Mouse (Mus musculus) heart, postnatal 0 days (tissue): ENCODE results near the gene Col6a3. TPM values are rescaled to one million over a fixed set of nuclear protein-coding genes. Genes with fewer than 3 reads are reported as not detected.

ENCODE experiments used
- ATAC-seq: fragments of 200-750 bp; cut with Nextera tagmentation; 2 replicates; pipeline ENCODE4 v1.8.0; 2017; ENCODE audit warnings: low read depth, moderate number of reproducible peaks, moderate library complexity; ENCODE audit not compliant: insufficient read depth
- DNase-seq: peaks from one replicate; pipeline ENCODE4 v3.0.0-alpha.2; 2016; ENCODE audit warnings: low spot score
- H3K27ac ChIP-seq: fragments of 300-500 bp; sonication (generic); 2 replicates; pipeline ENCODE4 v1.5.1; 2014; ENCODE audit warnings: low read depth, mild to moderate bottlenecking
- H3K27me3 ChIP-seq: fragments of 300-500 bp; sonication (generic); 2 replicates; pipeline ENCODE4 v1.6.1; 2014; ENCODE audit warnings: low read length, mixed read lengths; ENCODE audit not compliant: control insufficient read depth, insufficient read depth
- H3K36me3 ChIP-seq: fragments of 300-500 bp; sonication (generic); replicated peaks from 2 replicates; pipeline ENCODE4 v1.6.1; 2014; ENCODE audit warnings: low read length, mixed read lengths; ENCODE audit not compliant: control insufficient read depth, insufficient read depth
- H3K4me1 ChIP-seq: fragments of 300-500 bp; sonication (generic); 2 replicates; pipeline ENCODE4 v1.6.1; 2014; ENCODE audit warnings: antibody characterized with exemption; ENCODE audit not compliant: control insufficient read depth, insufficient read depth
- H3K4me2 ChIP-seq: fragments of 300-500 bp; sonication (generic); 2 replicates; pipeline ENCODE4 v1.6.1; 2014; ENCODE audit warnings: low read depth, mild to moderate bottlenecking, low read length, moderate library complexity
- H3K4me3 ChIP-seq: fragments of 300-500 bp; sonication (generic); 2 replicates; pipeline ENCODE4 v1.5.1; 2014; ENCODE audit warnings: low read depth, low read length
- H3K9ac ChIP-seq: fragments of 300-500 bp; sonication (generic); replicated peaks from 2 replicates; pipeline ENCODE4 v1.6.1; 2014; ENCODE audit warnings: low read depth, low read length, mixed read lengths
- H3K9me3 ChIP-seq: fragments of 300-500 bp; sonication (generic); replicated peaks from 2 replicates; pipeline ENCODE4 v1.6.1; 2016; ENCODE audit warnings: low read length; ENCODE audit not compliant: control insufficient read depth
- CTCF ChIP-seq: IDR thresholded peaks from 2 replicates; pipeline ENCODE4 v1.5.1; 2016; ENCODE audit warnings: antibody characterized with exemption, control low read depth, low read depth
- EP300 ChIP-seq: IDR thresholded peaks from 2 replicates; pipeline ENCODE4 v1.6.1; 2016; ENCODE audit warnings: antibody characterized with exemption, low read depth
- WGBS: fragments of 180-500 bp; shearing (Covaris S2); extraction: QIAGEN DNeasy Blood & Tissue Kit; methylation state at CpG from one replicate; pipeline ENCODE4 v1.1.7; 2014; 5-methylcytosine and 5-hydroxymethylcytosine counted together
- polyA plus RNA-seq: library from polyadenylated mRNA; unstranded; fragments of >200 nt; fragmentation: Nextera tagmentation; extraction: Ambion mirVana; gene quantifications from 2 replicates; pipeline ENCODE4 v1.2.1, GENCODE M21; 2015
- total RNA-seq: library from RNA; depleted of rRNA; stranded (reverse); fragments of >200 nt; gene quantifications from 2 replicates; pipeline ENCODE4 v1.2.3, GENCODE M21; 2014; ENCODE audit warnings: low replicate concordance

Col6a3 gene
- total and polyA plus RNA-seq, 2 experiments from 2014 or later, result 14.2 to 110 TPM

GRCm38 (mm10) chr1:90743941-90744386 lies 99.8 kb downstream of the Col6a3 start:
- H3K4me2 ChIP-seq, result peak overlapping the region; percentile 45; the same call in 1 of the 2 replicates
- ATAC-seq (no peak), DNase-seq (no peak)
- H3K9ac ChIP-seq, result peak overlapping the region; percentile 8; the same call in 1 of the 2 replicates
- H3K4me3 ChIP-seq, result no peak overlapping the region
- H3K36me3 ChIP-seq, result no peaks in the 10 kb centered on the region
- H3K4me1 ChIP-seq, result peaks cover 7% of the 10 kb centered on the region; the same call in 1 of the 2 replicates
- no peak overlapping the region for H3K27ac ChIP-seq
- 16% methylated on average over 14 of the region's 14 CpGs for WGBS
- TF ChIP-seq EP300, result no peak
- TF ChIP-seq CTCF, result no peak
- no peaks in the 10 kb centered on the region for H3K27me3 ChIP-seq
- no peaks in the 10 kb centered on the region for H3K9me3 ChIP-seq

DNA sequence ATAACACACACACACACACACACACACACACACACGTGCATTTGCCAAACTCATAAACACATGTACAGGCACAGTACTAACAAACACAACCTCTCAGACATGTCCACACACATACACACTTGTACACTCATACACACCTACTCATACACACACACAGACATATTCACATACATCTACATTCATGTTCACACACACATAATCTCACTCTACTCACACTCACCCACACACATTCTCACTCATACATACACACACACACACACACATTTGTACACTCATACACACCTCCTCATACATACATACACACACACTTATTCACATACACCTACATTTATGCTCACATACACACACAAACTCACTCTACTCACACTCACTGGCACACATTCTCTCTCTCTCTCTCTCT lies 100.3 kb downstream of the Col6a3 start:
- no peaks in the 10 kb centered on the region for H3K36me3 ChIP-seq
- peaks cover 7% of the 10 kb centered on the region; the same call in 1 of the 2 replicates for H3K4me1 ChIP-seq
- TF ChIP-seq CTCF (no peak), EP300 (no peak)
- H3K4me2 ChIP-seq, result no peak overlapping the region
- no peaks in the 10 kb centered on the region for H3K27me3 ChIP-seq
- ATAC-seq (no peak), DNase-seq (no peak)
- 73% methylated on average over 1 of the region's 1 CpGs for WGBS
- H3K27ac ChIP-seq, result no peak overlapping the region
- no peak overlapping the region for H3K9ac ChIP-seq
- H3K9me3 ChIP-seq, result no peaks in the 10 kb centered on the region
- H3K4me3 ChIP-seq, result no peak overlapping the region

DNA sequence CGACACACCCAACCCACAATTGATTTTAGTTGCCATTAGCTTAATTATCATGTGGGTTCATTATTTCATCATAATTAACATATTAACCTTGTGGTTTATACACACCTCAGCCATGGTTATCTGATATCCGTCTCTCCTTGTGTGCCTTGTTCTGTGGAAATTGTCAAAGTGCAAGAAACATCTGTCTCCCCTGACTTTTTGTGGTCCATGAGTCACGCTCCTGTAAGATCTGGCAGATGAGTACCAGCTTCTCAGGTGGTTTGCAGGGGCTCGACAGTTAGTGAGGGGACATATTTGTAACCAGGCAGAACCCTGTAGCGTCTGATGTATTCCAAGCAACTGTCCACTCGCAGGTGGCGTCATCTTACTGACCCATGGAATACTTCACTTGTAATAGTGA lies 101.1 kb downstream of the Col6a3 start:
- TF ChIP-seq CTCF (no peak), EP300 (no peak)
- DNase-seq, result no peak
- no peaks in the 10 kb centered on the region for H3K9me3 ChIP-seq
- H3K9ac ChIP-seq, result no peak overlapping the region
- no peaks in the 10 kb centered on the region for H3K27me3 ChIP-seq
- 86% methylated on average over 7 of the region's 7 CpGs for WGBS
- no peak overlapping the region for H3K4me3 ChIP-seq
- no peak overlapping the region for H3K4me2 ChIP-seq
- ATAC-seq, result no peak
- no peak overlapping the region for H3K27ac ChIP-seq
- no peaks in the 10 kb centered on the region for H3K36me3 ChIP-seq
- H3K4me1 ChIP-seq, result peaks cover 7% of the 10 kb centered on the region; the same call in 1 of the 2 replicates

GRCm38 (mm10) chr1:90740216-90741170 lies 103.3 kb downstream of the Col6a3 start:
- no peak for TF ChIP-seq EP300
- TF ChIP-seq CTCF, result no peak
- WGBS, result 81% methylated on average over 11 of the region's 11 CpGs
- no peak for ATAC-seq

DNA sequence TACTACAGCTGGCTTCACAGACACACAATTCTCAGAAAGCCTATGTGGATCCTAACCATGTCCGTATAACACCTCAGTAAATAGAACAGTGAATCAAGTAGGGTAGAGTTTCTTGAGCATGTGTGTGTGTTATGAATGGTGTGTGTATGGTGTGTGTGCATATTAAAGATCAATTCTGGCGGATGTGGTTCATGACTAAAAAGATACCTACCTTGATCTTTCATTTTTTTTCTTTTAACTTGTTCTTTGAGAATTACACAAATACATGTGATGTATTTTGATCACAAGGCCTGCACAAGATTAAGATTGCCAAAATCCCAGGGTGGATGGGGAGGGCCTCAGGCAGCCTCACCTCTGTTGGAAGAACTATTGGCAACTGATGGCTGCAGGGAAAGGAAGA lies 104.9 kb downstream of the Col6a3 start:
- Histone ChIP-seq H3K9ac (no peak overlapping the region), H3K4me1 (peaks cover 2% of the 10 kb centered on the region), H3K4me3 (no peak overlapping the region), H3K9me3 (no peaks in the 10 kb centered on the region), H3K27ac (no peak overlapping the region), H3K4me2 (no peak overlapping the region), H3K36me3 (no peaks in the 10 kb centered on the region), H3K27me3 (no peaks in the 10 kb centered on the region)
- WGBS, result 83% methylated on average over 2 of the region's 2 CpGs
- ATAC-seq, result no peak
- DNase-seq, result no peak
- no peak for TF ChIP-seq CTCF
- no peak for TF ChIP-seq EP300

More at GRCm38 (mm10) chr1:90740216-90741170, 103.3 kb downstream of the Col6a3 start:
- Histone ChIP-seq H3K27me3 (no peaks in the 10 kb centered on the region), H3K36me3 (no peaks in the 10 kb centered on the region), H3K4me3 (no peak overlapping the region), H3K4me2 (no peak overlapping the region), H3K4me1 (peaks cover 7% of the 10 kb centered on the region; the same call in 1 of the 2 replicates), H3K9ac (no peak overlapping the region), H3K27ac (no peak overlapping the region), H3K9me3 (no peaks in the 10 kb centered on the region)
- no peak for DNase-seq
